Mouse (Mus musculus): ENCODE measurements around the gene Idh2. TPM values are rescaled to one million over a fixed set of nuclear protein-coding genes. Genes with fewer than 3 reads are reported as not detected.

The Idh2 gene
- total RNA-seq, 2 experiments from 2014 or later = 1,585 to 1,668 TPM

DNA sequence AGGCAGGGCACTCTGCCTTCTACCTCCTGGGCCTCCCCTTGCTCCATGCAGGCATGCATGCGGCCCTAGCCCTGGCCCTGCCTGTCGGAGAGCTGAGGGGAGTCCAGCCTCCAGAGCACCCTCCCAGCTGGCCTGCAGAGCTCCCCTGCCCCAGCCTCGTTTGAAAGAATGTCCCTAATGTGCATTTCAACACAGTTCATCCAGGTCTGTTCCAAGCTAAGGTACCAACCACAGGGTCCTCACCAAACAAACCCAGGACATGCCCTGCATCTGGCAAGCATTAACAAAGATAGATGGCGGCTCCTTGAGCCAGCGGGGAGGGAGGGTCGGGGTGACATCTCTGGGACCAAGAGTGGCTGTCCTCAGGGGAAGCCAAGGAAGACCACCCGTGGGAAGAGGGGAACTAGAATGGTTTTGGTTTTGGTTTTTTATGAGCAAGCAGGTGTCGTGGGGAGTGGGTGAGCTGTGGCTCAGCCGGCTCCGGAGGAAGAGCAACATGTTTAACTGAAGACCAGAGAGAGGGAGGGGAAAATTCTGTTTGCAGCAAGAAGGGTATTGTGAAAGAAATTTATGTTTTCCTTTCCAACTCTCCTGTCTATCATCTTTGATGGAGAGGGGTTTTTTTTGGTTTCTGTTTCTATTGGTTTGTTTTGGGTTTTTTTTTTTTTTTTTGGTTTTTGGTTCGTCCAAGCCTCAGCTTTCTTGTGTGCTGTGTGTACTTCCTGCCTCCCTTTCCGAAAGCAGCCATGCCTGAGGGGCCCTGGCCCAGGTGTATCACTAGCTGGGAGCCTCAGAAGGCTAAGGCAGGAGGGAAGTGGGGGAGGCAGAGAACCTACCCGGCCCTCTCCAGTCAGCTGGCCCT lies 24.0 kb downstream of the Idh2 start:
- no peak for DNase-seq (ENCODE audit: low spot score)
- intact Hi-C loops (cut with DNase I) = loop anchor here (5.0 to 10.0 kb wide), 2 partner anchors 154 to 296 kb away; partner anchors contain the start of genes Arpin and Mesp1

DNA sequence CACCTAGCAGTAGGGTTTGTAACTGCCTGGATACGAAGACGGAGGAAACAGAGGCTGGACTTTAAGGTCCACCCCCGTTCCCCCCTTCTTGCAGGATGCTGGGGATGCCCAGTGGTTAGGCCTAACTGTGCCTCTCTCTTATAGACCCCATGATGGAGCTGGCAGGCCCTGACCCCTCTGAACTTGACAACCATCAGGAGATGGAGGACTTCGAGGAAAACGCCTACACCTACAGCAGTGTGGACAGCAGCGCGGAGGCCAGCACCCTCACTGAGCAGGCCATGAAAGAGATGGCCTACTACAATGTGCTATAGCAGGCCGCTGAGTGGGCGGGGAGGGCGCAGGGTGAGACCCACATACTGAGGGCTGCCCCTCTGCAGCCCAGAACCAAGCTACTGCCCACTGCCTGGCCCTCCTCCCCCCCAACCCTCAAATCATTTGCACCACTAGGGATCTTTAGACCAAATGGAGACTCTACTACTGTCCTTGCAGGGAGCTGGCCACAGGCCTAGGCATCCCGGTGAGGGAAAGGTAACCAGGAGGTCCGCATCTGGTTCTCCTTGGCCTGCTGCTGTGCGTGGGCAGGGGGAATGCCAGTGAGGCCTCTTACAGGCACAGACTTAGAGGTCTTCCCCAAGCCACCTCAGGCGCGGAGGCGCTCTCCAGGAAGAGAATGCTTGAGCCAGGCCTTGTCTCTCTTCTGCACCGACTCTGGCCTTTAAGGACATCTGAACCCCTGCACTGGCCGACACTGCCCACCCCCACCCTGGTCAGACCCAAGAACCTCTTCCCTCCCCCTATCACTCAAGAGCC lies 24.8 kb downstream of the Idh2 start:
- no peak for DNase-seq (ENCODE audit: low spot score)
- intact Hi-C loops (cut with DNase I) = loop anchor here (5.0 to 10.0 kb wide), 2 partner anchors 153 to 296 kb away; partner anchors contain the start of genes Arpin and Mesp1

DNA sequence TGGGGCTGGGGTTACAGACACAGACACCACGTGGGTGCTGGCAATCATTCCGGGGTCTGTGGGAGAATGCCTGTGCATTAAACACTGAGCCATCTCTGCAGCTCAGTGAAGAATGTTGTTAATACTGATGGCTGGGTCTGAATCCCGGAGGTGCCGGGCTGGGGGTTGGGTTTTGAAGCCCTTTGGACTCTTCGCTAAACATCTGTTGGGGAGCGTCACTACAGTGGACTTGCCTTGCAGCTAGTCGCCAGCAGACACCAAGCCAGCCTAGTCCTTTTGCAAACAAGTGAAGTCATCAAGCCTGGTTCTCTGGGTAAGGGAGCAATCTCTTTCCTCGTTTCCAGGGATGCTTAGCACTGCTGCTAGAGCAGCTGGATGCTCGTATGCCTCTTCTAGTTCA lies 27.0 kb downstream of the Idh2 start:
- intact Hi-C loops (cut with DNase I) = no loop called here
- no peak for DNase-seq (ENCODE audit: low spot score)

DNA sequence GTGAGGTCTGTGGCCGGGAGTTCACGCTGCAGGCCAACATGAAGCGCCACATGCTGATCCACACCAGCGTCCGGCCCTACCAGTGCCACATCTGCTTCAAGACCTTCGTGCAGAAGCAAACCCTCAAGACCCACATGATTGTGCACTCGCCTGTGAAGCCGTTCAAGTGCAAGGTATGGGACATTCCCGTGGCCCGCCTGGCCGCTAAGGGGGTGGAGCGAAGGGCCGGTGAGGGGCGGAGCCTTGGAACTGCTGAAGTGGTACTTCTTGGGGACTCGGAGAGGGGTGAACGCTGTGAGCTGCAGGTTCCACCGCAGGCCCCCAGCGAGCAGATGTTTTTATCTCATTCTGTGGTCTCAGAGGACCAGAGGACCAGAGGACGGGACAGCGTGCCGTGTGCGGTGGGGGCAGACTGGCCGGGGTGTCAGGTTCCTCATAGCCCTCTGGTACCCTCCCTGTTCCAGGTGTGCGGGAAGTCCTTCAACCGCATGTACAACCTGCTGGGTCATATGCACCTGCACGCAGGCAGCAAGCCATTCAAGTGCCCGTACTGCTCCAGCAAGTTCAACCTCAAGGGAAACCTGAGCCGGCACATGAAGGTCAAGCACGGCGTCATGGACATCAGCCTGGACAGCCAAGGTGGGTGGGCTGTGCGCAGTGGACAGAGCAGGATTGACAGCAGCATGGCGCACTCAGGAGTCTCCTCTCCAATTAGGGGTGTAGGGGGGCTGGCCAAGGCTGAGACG lies 29.0 kb downstream of the Idh2 start:
- DNase-seq (ENCODE audit: low spot score) = no peak
- intact Hi-C loops (cut with DNase I) = no loop called here

DNA sequence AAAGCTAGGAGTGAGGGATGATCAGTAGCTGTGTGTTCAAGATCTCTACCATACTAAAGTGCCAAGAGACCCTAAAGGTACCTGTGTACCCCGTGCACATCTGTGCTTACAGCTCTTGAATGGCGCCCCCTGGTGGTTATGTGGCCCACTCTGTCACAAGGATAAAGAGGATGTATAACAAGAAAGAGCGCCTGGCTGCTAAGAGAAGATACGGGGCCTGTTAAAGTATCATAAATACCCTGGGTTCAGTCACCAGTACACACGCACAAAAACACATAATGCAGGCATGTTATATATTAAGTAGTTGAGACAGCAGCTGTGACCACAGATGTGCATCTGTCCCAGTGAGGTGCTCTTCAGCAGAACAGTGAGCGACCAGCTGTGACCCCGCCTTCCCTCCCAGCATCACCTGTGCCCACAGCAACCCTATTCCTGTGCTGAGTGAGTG lies 30.7 kb downstream of the Idh2 start:
- intact Hi-C loops (cut with DNase I) = no loop called here
- no peak for DNase-seq (ENCODE audit: low spot score)

DNA sequence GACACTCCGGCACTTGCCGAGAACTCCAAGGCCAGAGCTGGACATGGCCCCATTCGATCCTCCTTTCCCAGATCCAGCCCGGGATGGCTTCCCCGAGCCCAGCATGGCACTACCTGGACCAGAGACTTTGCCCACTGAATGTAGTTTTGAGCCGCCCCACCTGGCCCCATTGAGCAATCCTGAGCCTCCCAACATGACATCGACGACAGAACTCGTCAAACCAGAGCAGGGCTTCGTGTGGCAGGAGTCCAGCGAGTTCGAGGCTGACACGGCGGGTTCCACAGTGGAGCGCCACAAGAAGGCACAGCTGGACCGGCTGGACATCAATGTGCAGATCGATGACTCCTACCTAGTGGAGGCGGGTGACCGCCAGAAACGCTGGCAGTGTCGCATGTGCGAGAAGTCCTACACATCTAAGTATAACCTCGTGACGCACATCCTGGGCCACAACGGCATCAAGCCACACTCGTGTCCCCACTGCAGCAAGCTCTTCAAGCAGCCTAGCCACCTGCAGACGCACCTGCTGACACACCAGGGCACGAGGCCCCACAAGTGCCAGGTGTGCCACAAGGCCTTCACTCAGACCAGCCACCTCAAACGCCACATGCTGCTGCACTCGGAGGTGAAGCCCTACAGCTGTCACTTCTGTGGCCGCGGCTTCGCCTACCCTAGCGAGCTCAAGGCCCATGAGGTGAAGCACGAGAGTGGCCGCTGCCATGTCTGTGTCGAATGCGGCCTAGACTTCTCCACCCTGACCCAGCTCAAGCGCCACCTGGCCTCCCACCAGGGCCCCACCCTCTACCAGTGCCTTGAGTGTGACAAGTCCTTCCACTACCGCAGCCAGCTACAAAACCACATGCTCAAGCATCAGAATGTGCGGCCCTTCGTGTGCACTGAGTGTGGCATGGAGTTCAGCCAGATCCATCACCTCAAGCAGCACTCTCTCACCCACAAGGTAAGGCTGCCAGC lies 33.3 kb downstream of the Idh2 start:
- intact Hi-C loops (cut with DNase I) = no loop called here
- DNase-seq (ENCODE audit: low spot score) = no peak

DNA sequence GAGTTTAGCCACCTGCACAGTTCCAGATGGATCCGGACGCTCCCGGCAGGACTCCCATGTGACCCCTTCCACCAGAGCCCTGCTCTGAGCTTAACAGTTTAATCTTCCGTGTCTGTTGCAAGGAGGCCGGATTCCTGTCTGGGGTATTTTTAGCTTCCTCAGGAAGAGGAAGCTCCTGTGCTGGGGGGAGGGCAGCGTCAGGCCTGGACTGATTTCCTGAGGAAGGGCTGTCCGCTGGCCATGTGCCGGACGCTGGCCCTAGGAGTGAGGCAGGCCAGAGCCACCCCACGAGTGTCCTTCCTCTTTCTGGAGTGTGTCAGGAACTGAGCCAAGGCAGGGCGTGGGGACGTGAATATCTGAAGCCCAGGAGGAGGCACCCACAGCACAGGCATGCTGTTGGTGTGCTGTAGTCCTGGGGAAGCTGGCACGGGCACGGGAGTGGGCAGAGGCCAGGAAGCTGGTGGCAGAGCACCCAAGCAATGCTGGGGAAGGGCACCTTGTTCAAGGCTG lies 36.3 kb downstream of the Idh2 start:
- DNase-seq (ENCODE audit: low spot score) = peak; percentile 92
- intact Hi-C loops (cut with DNase I) = loop anchor here (2.0 kb wide), 1 partner anchor 54 kb away; the partner anchor contains the start of gene Zfp710

DNA sequence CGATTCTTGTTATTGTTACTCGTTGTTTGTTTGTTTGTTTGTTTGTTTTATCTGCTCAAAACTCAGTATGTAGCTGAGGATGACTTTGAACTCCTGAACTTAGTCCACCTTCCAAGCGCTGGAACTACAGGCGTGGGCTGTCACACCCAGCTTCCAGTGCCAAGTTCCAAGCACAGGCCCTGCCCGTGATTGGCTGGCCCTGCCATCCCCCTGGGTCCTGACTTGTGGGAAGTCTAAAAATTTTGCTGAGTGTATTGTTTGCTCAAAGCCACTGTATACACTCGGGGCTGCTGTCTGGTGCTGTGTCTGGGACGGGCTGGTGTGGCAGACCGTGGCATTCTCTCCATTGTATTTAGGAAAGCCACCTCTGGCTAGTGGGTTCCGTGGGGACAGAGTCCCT lies 37.4 kb downstream of the Idh2 start:
- no peak for DNase-seq (ENCODE audit: low spot score)
- intact Hi-C loops (cut with DNase I) = loop anchor here (2.0 kb wide), 1 partner anchor 53 kb away; the partner anchor contains the start of gene Zfp710

DNA sequence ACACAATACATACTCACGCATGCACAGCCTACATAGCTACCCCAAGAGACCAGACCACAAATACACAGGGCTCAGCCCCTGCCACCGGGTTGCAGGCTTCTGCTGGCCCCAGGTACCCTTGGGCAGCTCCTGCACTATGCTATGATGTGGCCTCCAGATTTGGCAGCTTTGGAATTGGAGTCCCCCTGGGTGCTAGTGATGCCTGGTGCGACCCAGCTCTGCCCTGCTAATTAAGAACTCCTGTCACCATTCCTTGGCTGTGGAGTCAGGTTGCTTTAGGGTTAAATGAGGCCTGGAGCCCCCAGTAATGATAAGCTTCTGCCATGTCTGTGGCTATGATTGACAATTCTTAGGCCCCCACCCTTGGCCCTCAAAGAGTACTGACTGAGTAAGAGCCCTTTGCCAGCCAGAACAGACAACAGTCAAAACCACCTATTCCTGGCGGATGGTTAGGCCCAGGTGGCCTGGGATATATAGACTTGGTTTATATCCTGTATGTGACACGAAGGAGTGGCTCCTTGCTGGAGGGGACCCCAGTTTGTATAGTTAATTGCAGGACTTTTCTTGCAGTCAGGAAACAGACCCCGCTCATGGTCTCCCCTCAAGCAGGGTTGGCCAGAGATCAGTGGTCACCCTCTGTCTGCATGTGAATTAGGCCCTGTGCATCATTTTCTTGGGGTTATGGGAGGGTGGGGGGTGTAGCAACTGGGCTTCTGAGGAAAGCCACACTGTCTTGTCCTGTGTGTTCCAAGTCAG lies 38.1 kb downstream of the Idh2 start:
- intact Hi-C loops (cut with DNase I) = no loop called here
- DNase-seq (ENCODE audit: low spot score) = no peak

DNA sequence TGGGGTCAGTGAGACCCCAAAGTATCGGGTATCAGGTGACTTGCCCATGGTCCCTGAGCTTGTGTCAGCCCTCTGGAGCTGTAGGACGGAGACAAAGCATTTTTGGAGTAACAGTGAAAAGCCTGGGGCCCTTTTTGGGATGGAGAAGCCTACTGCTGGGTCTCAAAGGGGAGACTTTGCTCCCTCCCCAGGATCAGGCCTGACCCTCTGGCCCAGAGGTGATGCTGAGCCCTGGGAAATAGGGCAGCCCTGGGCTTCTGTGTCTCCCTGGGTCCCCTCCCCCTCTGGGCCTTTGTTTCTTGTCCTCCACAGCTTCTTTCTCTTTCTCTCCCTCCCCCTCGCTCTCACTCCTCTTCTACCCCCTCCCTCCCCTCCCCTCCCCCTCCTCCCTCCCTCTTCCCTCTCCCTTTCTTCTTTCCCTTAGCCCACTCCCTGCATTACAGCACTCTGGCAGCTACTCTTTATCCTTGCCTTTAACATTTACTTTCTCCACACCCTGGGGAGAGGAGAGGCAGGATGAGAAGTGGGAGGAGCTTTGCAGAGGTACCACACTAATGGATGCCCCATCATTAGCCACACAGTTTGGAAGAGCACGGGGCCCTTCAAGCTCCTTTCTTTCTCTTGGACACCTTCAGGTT lies 39.1 kb downstream of the Idh2 start:
- intact Hi-C loops (cut with DNase I) = loop anchor here (2.0 kb wide), 1 partner anchor 15 kb away; no protein-coding TSS in a partner anchor
- no peak for DNase-seq (ENCODE audit: low spot score)

DNA sequence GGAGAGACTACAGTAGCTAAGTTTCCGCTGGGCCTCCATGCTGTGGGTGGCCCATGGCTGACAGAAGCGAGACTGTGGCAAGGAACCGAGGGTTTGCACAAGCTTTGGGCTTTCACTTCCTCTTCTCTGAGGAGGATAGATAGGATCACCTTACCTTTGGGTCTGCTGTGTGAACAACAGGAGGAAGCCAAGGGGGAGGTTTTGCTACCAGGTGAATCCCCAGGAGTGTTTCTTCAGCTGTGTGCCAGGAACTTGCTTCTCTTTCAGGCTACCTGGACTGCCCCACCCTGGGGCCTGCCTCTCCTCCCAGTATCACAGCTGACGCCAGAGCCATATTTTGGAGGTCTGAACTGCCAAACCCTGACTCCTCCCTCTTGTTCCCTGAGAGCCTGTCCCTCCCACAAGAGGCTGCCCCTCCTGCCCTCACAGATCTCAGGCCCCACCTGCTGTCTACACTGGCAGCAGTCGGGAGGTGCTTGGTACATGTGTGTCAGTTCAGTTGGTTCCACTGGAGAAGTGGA lies 40.2 kb downstream of the Idh2 start:
- intact Hi-C loops (cut with DNase I) = loop anchor here (2.0 kb wide), 1 partner anchor 14 kb away; no protein-coding TSS in a partner anchor
- no peak for DNase-seq (ENCODE audit: low spot score)

- intact Hi-C loops (cut with DNase I) = no loop called here
- DNase-seq (ENCODE audit: low spot score) = no peak
These were observed 41.7 kb downstream of the Idh2 start for GRCm38 (mm10) chr7:80073506-80073905.

DNA sequence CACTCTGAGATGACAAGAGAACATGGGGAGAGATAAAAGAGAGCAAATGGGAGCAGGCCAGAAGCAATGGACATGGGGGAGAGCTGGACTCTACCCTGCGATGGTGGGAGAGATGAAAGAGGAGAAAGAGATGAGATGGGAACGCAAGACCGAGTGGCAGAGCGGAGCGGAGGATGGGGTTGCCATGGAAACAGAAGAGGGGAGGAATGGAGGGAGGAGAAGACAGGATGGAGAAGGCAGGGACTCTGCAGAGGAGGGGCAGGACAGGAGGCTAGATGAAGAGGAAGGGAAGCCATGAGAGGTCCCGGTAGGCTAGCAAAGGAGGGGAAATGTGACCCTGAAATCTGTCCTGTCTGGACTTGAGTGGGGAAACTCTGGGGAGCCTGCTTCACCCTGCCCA lies 42.9 kb downstream of the Idh2 start:
- intact Hi-C loops (cut with DNase I) = no loop called here

DNA sequence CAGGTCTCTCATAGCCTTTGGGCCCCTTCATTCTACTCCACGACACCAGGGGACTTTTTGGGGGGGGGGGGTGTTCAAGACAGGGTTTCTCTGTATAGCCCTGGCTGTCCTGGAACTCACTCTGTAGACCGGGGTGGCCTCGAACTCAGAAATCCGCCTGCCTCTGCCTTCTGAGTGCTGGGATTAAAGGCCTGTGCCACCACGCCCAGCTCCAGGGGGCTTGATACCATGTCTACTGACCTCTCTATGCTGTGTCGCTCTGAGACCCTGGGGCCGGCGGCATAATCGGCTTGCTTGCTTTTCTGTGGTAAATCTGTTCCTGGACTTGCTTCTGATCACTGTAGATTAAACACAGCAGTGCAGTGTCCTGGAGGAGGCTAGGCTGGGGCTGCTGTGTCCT lies 44.0 kb downstream of the Idh2 start:
- DNase-seq (ENCODE audit: low spot score) = no peak
- intact Hi-C loops (cut with DNase I) = no loop called here

More for the DNA sequence above, 42.9 kb downstream of the Idh2 start:
- no peak for DNase-seq (ENCODE audit: low spot score)

DNA sequence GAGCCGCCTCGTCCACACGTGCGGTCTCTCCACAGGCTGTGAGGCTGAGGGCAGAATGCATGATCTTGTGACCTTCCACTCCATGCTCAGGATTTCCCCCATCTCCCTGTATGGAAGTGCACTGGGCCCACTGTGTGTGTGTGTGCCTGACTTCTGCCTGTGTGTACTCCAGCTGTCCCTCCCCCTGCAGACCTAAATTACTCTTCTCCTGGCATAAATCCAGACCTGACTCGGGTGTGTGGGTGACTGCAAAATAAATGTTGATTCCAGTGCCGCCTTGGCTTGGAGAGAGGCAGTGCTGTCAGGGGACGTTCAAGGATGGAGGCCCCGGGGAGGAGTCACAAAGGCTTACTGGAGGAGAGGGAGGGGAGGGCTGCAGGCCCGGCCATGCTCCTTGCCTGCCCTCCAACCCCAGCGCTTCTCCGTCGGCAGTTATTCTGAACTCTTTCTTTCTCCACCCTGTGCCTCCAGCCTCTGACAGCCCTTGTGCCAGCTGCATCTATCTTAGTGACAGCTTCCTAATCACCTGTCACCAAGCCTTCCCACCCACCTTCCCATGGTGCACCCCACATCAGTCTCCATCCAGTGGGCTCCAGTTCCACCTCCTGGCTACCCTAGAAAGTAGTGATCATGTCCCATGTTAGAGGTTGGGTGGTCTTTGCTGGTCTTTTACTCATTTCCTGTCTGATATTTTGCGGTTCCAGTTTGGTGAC lies 45.4 kb downstream of the Idh2 start:
- intact Hi-C loops (cut with DNase I) = no loop called here
- no peak for DNase-seq (ENCODE audit: low spot score)

- DNase-seq (ENCODE audit: low spot score) = no peak
- intact Hi-C loops (cut with DNase I) = no loop called here
These were observed 46.9 kb downstream of the Idh2 start for GRCm38 (mm10) chr7:80068341-80068740.

Measured in heart, postnatal 25 days (tissue).